Mouse (Mus musculus): ENCODE measurements around the gene Cryba4.

Cryba4 gene

DNA sequence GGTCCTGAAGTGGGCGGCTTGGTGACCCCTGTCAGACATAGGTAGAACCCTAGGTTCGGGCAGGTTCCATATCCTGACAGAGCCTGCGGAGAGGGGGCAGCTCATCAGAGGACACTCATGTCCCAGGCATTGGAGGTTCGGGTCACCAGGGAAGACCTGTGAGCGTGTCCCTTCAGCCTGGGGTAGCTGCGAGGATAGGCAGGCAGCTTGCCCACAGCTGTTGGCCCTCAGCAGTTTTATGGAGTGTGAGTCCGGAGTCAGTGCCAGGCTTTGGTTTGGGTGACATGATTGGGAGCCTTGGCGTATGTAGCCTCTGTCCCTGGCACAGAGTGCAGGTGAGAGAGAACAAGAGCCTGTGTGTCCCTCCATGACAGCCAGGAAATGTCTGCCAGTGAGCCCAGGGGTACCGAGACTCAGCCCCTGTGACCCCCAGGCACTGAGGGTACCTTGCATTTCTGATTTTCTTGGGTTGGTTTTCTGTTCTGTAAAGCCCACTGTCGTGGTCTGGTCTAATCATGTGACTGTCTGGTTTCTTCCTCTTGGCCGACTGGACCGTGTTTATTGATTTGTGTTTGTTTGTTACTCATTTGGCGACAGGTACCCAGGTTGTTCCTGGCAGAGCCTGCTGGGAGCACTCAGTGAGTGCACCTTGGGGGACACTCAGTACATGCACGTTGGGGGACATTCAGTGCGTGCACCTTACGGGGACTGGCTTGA, 37.7 kb upstream of the Cryba4 start:
- no peaks in the 10 kb centered on the region for H3K36me3 ChIP-seq (ENCODE audit: control insufficient read depth, insufficient read depth, low read length, poor library complexity, severe bottlenecking)
- no peak for DNase-seq (ENCODE audit: low read depth, low spot score)

DNA sequence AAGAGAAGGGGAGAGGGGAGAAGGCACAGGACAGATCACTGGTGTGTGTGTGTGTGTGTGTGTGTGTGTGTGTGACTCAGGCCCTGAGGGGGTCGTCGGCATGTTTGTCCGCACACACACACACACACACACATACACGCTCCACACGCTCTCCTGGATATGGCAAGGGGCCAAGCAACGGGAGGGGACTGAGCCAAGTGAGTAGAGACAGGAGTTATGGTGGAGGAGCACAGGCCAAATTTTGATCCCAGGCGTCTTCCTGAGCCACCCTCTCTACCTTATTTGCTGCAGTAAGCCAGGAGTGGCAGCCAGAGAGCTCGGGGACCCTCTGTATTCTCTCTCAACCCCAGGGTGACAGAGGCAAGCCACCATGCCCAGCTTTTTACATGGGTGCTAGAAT, 36.9 kb upstream of the Cryba4 start:
- Histone ChIP-seq H3K27me3 (ENCODE audit: control insufficient read depth, insufficient read depth, low read length, poor library complexity, severe bottlenecking) (no peaks in the 10 kb centered on the region), H3K36me3 (ENCODE audit: control insufficient read depth, insufficient read depth, low read length, poor library complexity, severe bottlenecking) (no peaks in the 10 kb centered on the region)
- DNase-seq (ENCODE audit: low read depth, low spot score) = no peak

More for the DNA sequence above, 37.7 kb upstream of the Cryba4 start:
- H3K27me3 ChIP-seq (ENCODE audit: control insufficient read depth, insufficient read depth, low read length, poor library complexity, severe bottlenecking) = no peaks in the 10 kb centered on the region

DNA sequence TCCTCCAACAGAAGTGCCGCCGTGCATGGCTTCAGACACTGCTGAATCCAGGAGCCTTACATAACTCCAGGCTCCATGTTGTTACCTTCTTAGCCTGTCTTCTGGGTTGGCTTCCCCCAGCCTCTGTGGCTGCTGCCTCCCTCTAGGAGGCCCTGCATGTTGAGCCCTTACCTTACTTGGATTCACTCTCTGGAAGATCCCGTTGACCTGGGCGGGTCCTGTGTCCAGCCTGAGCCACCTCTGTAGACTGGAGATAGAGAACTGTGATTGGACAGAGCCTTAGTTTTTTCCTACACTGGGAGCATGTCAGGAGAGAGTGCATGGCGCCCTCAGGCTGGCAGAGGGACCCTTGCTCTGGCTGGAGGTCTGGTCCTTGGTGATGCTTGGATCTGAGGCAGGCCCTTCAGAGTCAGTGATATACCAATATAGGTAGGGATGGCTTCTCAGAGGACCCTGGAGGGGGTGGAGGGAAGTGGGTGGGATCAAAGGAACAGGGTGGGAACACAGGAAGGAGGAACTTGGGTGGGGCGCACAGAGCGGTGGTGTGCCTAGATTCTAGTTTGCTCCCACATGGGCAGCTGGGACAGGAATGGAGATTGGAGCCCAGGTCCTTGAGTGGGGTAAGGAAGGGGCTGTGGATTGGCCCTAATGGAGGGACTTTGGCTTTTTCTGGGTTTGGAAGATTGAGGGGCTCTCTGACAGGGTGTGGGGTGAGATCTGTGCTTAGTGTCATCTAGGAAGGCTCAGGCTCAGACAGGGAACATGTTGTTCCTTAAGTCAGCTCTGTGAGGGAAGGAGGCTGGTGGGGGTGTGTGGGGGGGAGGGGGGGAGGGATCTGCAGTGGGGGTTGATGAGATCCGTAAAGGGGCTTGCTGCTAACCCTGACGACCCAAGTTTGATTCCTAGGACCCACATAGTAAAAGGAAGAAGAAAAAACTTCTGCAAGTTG, 36.1 kb upstream of the Cryba4 start:
- Histone ChIP-seq H3K36me3 (ENCODE audit: control insufficient read depth, insufficient read depth, low read length, poor library complexity, severe bottlenecking) (no peaks in the 10 kb centered on the region), H3K27me3 (ENCODE audit: control insufficient read depth, insufficient read depth, low read length, poor library complexity, severe bottlenecking) (no peaks in the 10 kb centered on the region)
- no peak for DNase-seq (ENCODE audit: low read depth, low spot score)

- Histone ChIP-seq H3K36me3 (ENCODE audit: control insufficient read depth, insufficient read depth, low read length, poor library complexity, severe bottlenecking) (no peaks in the 10 kb centered on the region), H3K27me3 (ENCODE audit: control insufficient read depth, insufficient read depth, low read length, poor library complexity, severe bottlenecking) (no peaks in the 10 kb centered on the region)
- DNase-seq (ENCODE audit: low read depth, low spot score) = no peak
Observed at GRCm38 (mm10) chr5:112287652-112288051, 35.3 kb upstream of the Cryba4 start.

- peak; percentile 90 for DNase-seq (ENCODE audit: low read depth, low spot score)
- H3K27me3 ChIP-seq (ENCODE audit: control insufficient read depth, insufficient read depth, low read length, poor library complexity, severe bottlenecking) = no peaks in the 10 kb centered on the region
- no peaks in the 10 kb centered on the region for H3K36me3 ChIP-seq (ENCODE audit: control insufficient read depth, insufficient read depth, low read length, poor library complexity, severe bottlenecking)
Observed at GRCm38 (mm10) chr5:112286984-112287641, 34.8 kb upstream of the Cryba4 start.

GRCm38 (mm10) chr5:112286608-112286983, 34.3 kb upstream of the Cryba4 start:
- DNase-seq (ENCODE audit: low read depth, low spot score) = peak; percentile 65
- Histone ChIP-seq H3K27me3 (ENCODE audit: control insufficient read depth, insufficient read depth, low read length, poor library complexity, severe bottlenecking) (no peaks in the 10 kb centered on the region), H3K36me3 (ENCODE audit: control insufficient read depth, insufficient read depth, low read length, poor library complexity, severe bottlenecking) (no peaks in the 10 kb centered on the region)

- peak; percentile 51 for DNase-seq (ENCODE audit: low read depth, low spot score)
- no peaks in the 10 kb centered on the region for H3K36me3 ChIP-seq (ENCODE audit: control insufficient read depth, insufficient read depth, low read length, poor library complexity, severe bottlenecking)
- no peaks in the 10 kb centered on the region for H3K27me3 ChIP-seq (ENCODE audit: control insufficient read depth, insufficient read depth, low read length, poor library complexity, severe bottlenecking)
Observed at GRCm38 (mm10) chr5:112285548-112286085, 33.3 kb upstream of the Cryba4 start.

DNA sequence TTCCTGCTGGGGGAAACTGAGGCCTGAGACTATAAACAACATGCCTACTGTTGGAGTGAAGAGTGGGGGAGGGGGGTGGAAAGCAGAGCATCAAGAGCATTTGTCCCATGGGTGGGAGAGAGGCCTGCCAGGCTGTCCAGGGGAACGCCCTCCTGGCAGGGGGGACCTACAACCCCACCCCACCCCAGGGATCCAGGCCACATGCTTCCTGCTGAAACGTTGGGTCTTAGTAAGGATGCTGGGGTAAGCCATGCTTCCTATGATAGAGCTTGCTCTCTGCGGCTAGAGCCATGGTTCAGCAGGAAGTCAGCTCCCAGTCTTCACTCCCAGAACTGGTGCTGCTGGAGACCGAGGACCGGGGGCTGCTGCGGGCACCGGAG, 31.9 kb upstream of the Cryba4 start:
- no peaks in the 10 kb centered on the region for H3K36me3 ChIP-seq (ENCODE audit: control insufficient read depth, insufficient read depth, low read length, poor library complexity, severe bottlenecking)
- H3K27me3 ChIP-seq (ENCODE audit: control insufficient read depth, insufficient read depth, low read length, poor library complexity, severe bottlenecking) = no peaks in the 10 kb centered on the region
- DNase-seq (ENCODE audit: low read depth, low spot score) = no peak

DNA sequence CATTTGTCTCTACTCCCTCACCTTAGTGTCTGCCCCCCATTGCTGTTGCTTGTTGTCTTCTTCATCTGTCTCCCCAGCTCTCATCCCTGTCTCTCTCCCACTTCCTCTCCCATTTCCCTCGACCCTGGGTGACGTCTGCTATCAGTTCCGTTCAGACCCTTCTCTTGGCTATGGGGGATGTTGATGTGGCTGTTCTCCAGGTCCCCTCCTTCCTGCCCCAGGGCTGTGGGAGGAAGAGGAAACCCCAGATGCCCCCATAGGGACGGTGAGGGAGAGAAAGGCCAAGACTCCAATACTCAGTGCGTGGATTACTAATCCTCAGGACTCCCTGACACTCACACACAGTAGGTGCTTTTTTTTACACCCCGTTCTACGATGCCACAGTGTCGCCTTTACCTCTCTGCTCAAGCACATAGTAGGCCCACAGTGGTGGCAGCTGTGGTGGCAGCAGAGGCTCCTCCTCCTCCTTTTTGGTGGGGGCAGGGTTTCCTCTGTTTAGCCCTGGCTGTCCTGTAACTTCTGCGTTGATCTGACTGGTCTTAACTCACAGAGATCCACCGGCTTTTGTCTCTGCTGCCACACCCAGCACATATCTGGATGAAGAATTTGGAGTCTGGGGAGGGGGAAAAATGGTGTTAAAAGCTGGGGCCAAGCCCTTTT, 31.4 kb upstream of the Cryba4 start:
- H3K27me3 ChIP-seq (ENCODE audit: control insufficient read depth, insufficient read depth, low read length, poor library complexity, severe bottlenecking) = no peaks in the 10 kb centered on the region
- peak; percentile 47 for DNase-seq (ENCODE audit: low read depth, low spot score)

DNA sequence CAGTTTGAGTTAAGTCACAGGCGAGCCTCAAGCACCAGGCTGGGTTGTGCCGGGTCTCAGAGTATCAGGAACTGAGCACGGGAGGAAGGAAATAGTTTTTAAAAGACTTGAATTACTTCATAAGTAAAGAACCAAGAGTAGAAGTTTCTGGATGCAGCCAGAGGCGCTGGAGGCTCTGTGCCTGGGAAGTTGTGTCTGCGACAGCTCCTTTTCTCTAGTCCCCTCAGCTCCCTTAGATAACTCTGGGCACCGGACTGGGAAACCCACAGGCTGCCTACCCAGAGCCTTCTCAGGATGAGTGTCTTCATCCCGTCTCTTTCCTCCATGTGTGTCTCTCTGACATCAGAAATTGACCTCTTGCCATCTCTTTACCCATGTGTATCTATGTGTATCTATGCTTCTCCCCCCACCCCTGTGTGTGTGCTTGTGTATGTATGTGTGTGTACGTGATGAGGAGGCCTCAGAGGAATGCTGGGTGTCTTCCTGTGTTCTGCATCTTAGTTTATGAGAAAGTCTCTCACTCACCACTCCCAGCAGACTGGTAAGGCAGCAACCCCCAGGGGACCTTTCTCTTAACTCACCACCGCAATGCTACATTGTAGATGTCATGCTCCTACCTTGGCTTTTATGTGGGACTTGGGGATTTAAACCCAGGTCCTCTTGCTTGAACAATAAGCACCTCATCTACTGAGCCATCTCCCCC, 30.6 kb upstream of the Cryba4 start:
- 0 out of 2 replicates have a peak, but pooled peaks cover 1% of the 10 kb centered on the region for H3K36me3 ChIP-seq (ENCODE audit: control insufficient read depth, insufficient read depth, low read length, poor library complexity, severe bottlenecking)
- H3K27me3 ChIP-seq (ENCODE audit: control insufficient read depth, insufficient read depth, low read length, poor library complexity, severe bottlenecking) = no peaks in the 10 kb centered on the region
- DNase-seq (ENCODE audit: low read depth, low spot score) = peak; percentile 65

More for the DNA sequence above, 31.4 kb upstream of the Cryba4 start:
- no peaks in the 10 kb centered on the region for H3K36me3 ChIP-seq (ENCODE audit: control insufficient read depth, insufficient read depth, low read length, poor library complexity, severe bottlenecking)

DNA sequence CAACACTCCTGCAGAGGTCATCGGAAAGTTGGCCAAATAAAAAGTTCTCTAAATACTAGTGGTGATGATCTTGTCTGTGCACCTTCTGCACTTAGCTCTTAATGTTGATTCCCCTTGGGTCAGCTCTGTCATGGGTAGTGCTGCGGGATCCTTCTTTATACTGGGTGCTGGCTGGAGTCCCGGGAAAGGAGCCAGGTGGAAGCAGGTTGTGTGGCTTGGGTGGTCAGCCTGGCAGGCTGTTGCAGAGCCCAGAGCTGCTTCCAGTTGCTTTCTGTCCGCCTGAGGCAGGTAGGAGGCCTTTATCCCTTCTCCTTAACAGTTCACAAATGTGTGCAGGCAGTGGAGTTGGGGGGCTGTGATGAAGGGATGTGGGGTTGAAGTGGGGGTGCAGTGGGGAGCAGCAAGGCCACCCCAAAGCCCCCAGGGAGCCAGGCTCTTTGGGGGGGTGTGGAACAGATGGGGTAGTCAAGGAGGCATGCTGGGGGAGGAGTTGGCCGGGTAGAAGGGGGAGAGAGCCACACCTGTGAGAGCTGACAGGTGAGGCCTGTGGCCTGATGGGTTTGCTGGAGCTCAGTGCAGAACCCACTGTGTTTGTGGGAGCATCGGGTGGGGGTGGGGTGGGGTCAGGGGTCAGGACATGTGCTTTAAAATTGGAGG, 29.9 kb upstream of the Cryba4 start:
- DNase-seq (ENCODE audit: low read depth, low spot score) = no peak
- H3K27me3 ChIP-seq (ENCODE audit: control insufficient read depth, insufficient read depth, low read length, poor library complexity, severe bottlenecking) = no peaks in the 10 kb centered on the region
- H3K36me3 ChIP-seq (ENCODE audit: control insufficient read depth, insufficient read depth, low read length, poor library complexity, severe bottlenecking) = 0 out of 2 replicates have a peak, but pooled peaks cover 1% of the 10 kb centered on the region

DNA sequence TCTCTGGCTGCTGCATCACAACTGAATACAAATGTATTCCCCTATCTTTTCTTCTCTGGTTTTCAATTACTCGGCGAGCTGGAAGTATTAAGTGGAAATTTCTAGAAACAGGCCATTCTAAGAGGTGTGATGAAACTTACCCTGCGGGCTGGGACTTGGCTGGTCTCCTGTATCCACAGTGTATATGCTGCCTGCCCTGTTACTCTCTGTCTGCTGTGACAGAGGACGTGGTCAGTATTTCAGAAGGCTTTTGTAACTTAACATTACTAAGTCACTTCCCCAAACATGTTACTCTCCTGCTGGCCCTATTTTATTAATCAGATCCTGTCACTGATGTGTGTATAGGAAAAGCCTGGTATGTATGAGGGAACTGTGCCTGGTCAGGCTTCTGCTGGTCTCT, 29.4 kb upstream of the Cryba4 start:
- H3K27me3 ChIP-seq (ENCODE audit: control insufficient read depth, insufficient read depth, low read length, poor library complexity, severe bottlenecking) = no peaks in the 10 kb centered on the region
- 0 out of 2 replicates have a peak, but pooled peaks cover 1% of the 10 kb centered on the region for H3K36me3 ChIP-seq (ENCODE audit: control insufficient read depth, insufficient read depth, low read length, poor library complexity, severe bottlenecking)
- no peak for DNase-seq (ENCODE audit: low read depth, low spot score)

GRCm38 (mm10) chr5:112280863-112281660, 28.7 kb upstream of the Cryba4 start:
- Histone ChIP-seq H3K36me3 (ENCODE audit: control insufficient read depth, insufficient read depth, low read length, poor library complexity, severe bottlenecking) (0 out of 2 replicates have a peak, but pooled peaks cover 1% of the 10 kb centered on the region), H3K27me3 (ENCODE audit: control insufficient read depth, insufficient read depth, low read length, poor library complexity, severe bottlenecking) (no peaks in the 10 kb centered on the region)
- DNase-seq (ENCODE audit: low read depth, low spot score) = no peak
